Mouse (Mus musculus) brown adipose tissue, adult 24 weeks (tissue): Measurements from ENCODE around the gene Icos. TPM values are rescaled to one million over a fixed set of nuclear protein-coding genes. Genes with fewer than 3 reads are reported as not detected.

Experiments used
- H3K27ac ChIP-seq: fragments of 200-500 bp; replicated peaks from 2 replicates; pipeline ENCODE4 v1.5.1; 2012; ENCODE audit warnings: low read depth, mild to moderate bottlenecking, low read length
- H3K4me1 ChIP-seq: fragments of 200-500 bp; 2 replicates; pipeline ENCODE4 v1.6.1; 2012; ENCODE audit warnings: low read length, mixed read lengths; ENCODE audit not compliant: control insufficient read depth, insufficient read depth, insufficient read length
- H3K4me3 ChIP-seq: fragments of 200-500 bp; 2 replicates; pipeline ENCODE4 v1.5.1; 2012; ENCODE audit warnings: low read depth, mild to moderate bottlenecking, low read length, moderate library complexity; ENCODE audit not compliant: insufficient read depth
- polyA plus RNA-seq: library from polyadenylated mRNA; stranded (reverse); fragments of >200 nt; gene quantifications from 2 replicates; pipeline ENCODE4 v1.2.4, GENCODE M21; 2012; ENCODE audit not compliant: missing spikeins, insufficient read depth, insufficient read length

The Icos gene
- polyA plus RNA-seq, 1 experiment = not detected

DNA sequence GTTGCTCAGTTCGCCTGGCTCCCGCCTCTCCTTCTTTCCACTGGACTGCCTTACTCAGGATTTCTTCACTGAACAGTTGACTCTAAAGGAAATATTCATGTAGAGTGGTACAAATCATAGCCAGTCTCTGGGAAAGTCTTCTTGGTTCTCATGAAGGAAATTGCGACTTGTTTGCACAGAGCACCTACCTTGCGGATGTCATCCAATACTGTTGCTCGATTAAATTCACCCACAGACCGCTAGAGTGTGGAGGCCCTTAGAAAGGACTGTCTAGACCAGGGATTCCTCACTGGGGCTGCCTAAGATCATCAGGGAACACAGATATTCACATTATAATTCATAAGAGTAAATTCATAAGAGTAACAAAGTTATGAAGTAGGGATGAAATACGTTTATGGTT, 24.0 kb upstream of the Icos start:
- Histone ChIP-seq H3K4me1 (no peaks in the 10 kb centered on the region), H3K27ac (peak overlapping the region; percentile 38), H3K4me3 (no peak overlapping the region)

DNA sequence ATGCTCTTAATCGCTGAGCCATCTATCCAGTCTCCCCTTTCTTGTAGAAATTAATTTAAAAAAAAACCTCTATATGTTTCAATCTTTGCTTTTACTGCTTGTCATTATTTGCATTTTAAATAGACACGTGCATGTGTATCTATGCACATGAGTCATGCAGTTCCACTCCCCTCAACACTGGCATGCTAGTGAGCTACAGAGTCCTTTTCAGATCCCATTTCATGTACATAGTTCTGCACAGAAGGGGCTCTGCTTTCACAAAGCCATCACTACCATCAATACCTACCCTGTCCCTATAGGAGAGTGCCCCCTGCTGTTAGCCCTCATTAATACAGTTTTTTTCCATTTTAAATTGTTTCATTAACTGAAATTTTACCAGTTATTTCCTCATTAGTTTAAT, 23.0 kb upstream of the Icos start:
- Histone ChIP-seq H3K27ac (0 out of 2 replicates have a peak overlapping the region, but pooled peaks have one; percentile 18), H3K4me1 (no peaks in the 10 kb centered on the region)

DNA sequence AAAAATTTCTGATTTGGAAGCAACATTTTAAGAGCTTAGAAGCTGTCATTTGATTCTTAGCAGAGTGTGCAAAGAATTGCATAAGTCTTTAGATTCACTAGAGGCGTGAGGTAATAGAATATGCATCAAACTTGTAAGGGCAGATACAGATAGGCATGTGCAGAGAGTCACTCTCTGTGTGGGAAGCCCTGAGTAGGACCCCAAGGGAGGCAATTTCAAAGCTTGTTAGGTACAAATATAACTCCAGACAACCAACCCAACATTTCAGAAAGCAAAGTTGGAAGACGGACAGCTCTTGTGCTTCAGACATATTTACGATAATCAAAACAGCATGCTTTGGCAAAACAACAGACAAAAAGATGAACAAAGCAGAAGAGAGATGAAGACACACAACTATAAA, 22.5 kb upstream of the Icos start:
- Histone ChIP-seq H3K4me1 (peaks cover 2% of the 10 kb centered on the region; the same call in 1 of the 2 replicates), H3K4me3 (no peak overlapping the region), H3K27ac (no peak overlapping the region)

More for the DNA sequence above, 23.0 kb upstream of the Icos start:
- no peak overlapping the region for H3K4me3 ChIP-seq

DNA sequence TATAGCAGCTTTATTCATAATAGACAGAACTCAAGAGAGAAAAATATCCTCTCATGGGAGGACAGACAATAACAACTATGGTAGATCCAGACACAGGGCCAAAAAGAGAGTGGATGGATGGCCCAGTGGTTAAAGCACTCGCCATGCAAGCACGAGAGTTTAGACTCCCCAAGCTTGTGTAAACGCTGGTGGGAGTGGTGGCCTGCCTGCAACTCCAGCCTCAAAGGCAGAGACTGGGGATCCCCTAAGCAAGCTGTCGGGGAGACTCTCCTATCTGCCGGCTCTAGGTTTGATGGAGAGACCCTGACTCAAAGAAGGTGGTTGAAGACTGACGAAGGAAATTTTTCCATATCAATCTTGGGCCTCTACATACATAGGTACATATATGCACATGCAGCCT, 21.5 kb upstream of the Icos start:
- no peak overlapping the region for H3K27ac ChIP-seq
- no peak overlapping the region for H3K4me3 ChIP-seq
- H3K4me1 ChIP-seq = peaks cover 4% of the 10 kb centered on the region; the same call in 1 of the 2 replicates

DNA sequence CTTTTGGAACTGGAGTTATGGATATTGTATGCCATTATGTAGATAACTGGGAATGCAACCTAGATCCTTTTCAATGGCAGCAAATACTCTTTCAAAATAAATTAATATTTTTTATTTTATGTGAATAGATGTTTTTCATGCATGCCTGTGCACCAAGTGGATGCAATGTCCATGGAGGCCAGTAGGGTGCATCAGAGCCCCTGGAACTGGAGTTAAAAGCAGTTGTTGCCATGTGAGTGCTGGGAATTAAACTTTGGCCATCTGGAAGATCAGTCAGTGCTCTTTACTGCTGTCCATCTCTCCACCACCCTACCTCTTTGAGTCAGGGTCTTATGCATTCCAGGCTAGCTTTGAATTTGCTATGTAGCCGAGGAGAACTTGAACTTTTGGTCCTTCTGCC, 19.4 kb upstream of the Icos start:
- no peak overlapping the region for H3K4me3 ChIP-seq
- H3K27ac ChIP-seq = no peak overlapping the region
- H3K4me1 ChIP-seq = peaks cover 4% of the 10 kb centered on the region; the same call in 1 of the 2 replicates

DNA sequence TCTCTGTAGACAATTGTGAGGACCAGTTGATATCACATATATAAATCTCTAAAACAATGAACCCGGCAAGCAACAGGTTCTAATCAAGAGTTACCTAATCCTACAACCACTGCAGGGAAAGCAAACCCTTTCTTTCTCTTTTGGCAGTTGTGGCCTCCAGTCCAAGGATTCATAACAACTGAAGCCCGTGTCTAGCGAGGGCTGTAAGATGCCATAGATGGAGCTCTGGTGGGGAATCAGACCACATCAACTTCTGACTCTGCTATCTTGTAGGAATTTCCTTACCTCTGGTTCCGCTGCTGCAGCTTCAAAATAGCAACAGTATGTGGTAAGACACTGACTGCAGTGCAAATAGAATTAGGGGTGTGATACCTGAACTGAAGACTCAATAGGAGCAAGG, 18.5 kb upstream of the Icos start:
- no peak overlapping the region for H3K4me3 ChIP-seq
- H3K27ac ChIP-seq = no peak overlapping the region
- H3K4me1 ChIP-seq = peaks cover 4% of the 10 kb centered on the region; the same call in 1 of the 2 replicates

DNA sequence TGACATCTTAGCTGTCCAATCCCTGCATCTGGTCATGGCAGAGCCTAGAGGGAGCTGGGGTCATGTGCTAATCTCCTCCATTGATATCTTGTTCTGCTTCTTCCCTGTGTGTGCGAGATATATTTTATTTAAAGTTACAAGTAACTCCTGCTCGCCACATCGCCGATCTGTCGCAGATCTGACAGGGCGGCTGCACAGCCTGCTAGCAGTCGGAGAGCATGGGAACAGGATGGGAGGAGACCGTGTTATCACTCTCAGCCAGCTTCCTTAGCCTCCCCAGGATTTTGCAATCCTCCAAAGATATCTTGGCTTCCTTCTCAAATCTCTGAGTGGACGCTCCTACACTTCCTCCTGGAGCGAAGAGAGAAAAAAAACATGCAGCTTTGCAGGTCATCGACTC, 17.3 kb upstream of the Icos start:
- Histone ChIP-seq H3K27ac (peak overlapping the region; percentile 81), H3K4me1 (peaks cover 4% of the 10 kb centered on the region; the same call in 1 of the 2 replicates), H3K4me3 (peak overlapping the region; percentile 20; the same call in 1 of the 2 replicates)

DNA sequence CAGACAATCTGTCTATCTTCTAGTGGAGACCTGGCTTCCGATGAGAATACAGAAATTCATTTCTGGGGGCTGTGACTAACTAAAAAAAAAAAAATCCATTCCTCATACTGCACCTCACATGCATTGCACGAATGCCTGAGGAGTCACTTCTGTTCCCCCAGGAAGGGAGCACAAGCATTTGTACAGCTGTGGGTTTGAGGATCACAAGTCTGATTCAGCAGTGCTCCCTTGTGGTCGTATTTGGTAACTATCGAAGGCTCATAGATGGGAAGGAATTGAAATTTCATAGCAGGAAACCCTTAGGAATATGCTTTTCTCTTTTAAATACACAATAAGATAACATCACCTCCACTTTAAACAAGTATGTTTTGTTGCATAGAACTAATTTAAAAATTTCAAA, 16.6 kb upstream of the Icos start:
- Histone ChIP-seq H3K4me1 (peaks cover 4% of the 10 kb centered on the region; the same call in 1 of the 2 replicates), H3K4me3 (peak overlapping the region; percentile 7; the same call in 1 of the 2 replicates), H3K27ac (0 out of 2 replicates have a peak overlapping the region, but pooled peaks have one; percentile 19)

DNA sequence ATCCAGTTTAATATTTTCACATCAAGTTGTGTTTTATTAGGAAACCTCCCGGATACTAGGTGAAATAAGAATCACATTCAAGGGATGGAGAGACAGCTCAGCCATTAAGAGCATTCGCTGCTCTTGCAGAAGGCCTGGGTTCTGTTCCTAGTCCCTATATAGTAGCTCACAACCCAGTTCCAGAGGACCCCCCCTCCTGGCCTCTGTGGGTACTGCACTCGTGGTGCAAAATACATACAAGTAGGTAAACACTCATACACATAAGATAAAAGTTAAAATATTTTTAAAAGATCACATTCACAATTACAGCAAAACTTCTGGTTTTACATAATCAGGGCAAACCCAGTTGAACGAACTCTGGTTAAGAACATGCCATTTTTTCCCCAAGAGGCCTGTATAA, 15.6 kb upstream of the Icos start:
- Histone ChIP-seq H3K4me1 (peaks cover 4% of the 10 kb centered on the region; the same call in 1 of the 2 replicates), H3K27ac (no peak overlapping the region), H3K4me3 (no peak overlapping the region)

DNA sequence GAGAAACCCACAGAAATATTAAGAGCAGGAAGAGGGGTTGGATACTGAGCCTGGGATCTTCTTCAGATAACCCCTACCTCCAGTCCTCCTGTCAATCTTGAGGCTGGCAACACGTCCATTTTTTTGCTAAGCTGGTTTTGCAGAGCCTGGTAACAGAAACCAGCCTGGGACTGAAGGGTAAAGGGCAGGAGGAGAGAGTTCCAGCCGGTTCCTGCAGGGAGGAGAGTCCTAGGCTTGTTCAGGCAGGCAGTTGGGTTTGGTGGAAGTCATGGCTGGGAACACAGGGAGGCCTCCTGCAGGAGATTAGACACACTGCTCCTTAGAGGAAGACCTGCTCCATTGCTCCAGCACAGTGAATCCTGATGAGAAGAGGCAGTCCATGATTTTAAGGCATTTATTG, 10.2 kb upstream of the Icos start:
- H3K4me3 ChIP-seq = no peak overlapping the region
- no peak overlapping the region for H3K27ac ChIP-seq
- no peaks in the 10 kb centered on the region for H3K4me1 ChIP-seq

DNA sequence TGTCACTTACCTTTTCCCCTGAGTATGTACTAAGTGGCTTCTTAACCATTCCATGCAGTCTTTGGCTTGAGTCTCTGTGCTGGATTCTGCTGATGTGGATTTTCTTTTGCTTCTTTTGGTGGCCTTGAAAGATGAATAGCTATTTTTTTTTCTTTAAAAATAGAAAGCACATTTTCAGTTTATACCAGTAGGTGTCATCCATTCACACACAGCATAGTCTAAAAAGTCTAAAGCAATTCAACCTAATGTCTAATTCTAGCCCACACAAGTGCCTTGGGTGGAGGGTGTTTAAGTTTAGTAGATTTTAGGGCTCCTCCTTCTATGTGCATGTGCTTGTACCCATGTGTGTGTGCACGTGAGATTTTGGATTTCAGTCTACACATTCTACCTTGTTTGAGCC, 6.9 kb upstream of the Icos start:
- Histone ChIP-seq H3K27ac (no peak overlapping the region), H3K4me3 (no peak overlapping the region), H3K4me1 (no peaks in the 10 kb centered on the region)

DNA sequence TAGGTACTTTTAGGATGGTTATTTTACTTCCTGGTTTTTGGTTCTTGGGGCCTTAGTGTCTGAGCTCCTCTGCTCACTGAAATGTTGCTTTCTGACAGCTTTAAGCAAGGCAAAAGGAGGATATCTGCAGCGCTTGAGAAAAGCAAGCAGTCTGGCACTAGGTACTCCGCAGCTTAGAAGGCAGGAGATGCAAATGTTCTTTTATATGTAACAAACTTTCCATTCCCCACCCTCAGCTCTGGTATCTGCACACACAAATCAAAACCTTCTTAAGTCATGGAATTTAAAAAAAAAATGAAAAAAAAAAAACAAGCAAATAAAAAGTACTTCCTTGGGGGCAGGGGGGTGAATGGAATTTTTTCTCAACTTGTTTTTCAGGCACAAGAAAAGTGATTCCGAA, 3.5 kb upstream of the Icos start:
- Histone ChIP-seq H3K27ac (no peak overlapping the region), H3K4me1 (no peaks in the 10 kb centered on the region), H3K4me3 (no peak overlapping the region)

DNA sequence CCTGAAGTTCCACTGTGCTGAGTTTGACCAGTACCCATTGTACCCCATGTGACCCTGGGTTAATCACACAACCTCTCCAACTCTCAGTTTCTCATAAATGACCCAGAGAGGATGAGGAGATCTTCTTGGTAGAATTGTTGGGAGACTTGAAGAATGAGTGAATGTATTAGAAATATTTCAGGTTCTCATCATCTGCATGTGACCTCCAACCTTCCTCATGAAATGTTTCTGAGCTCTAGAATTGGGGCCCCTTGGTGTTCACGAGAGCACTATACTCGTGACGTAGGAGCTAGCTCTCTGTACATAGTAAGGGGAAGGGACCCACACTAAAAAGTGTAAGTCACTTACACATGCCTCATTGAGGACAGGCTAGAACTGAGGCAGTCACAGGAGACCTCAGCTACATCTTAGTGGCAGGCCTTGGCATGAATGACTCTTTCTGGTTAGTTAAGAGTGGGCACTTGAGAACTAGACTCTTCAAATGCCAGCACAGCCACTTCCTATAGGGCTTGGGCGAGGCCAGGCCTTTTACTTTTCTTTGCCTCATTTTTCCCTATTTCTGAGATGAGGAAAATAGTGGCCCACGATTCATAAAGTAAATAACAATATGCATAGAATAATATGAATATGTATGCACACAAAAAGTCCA, 2.0 kb upstream of the Icos start:
- Histone ChIP-seq H3K27ac (no peak overlapping the region), H3K4me3 (no peak overlapping the region)

DNA sequence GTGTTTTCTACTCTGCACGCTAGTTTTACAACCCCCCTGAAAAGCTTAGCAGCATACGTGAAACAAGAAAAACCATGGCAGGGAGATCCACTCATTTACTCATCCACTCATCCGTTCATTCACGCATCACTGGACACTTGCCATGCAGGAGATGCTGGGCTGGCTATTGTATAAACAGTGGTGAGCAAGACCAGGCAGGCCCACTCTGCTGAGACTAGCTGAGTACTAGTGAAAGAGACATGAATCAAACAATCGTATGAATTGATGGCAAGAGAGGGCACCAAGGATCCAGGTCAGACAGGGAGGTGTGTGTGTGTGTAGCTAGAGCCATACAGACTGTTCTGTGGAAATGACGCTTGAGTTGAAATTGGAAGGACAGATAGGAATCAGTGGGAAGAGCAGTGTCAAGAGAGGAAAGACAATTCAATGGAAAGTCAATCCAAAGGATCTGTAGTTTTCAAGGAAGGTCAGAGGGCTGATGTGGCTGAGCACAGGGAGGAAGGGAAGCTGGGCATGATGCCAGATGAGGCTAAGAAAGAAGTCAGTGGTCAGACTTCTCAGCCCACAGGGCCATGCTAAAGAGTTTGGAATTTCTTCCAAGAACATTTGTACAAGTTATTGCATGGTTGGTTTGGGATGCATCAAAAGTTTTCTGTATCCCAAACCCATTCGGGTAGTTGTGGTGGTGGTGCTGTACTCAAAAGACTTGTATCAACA, 1.6 kb downstream of the Icos start:
- Histone ChIP-seq H3K27ac (no peak overlapping the region), H3K4me1 (no peaks in the 10 kb centered on the region), H3K4me3 (no peak overlapping the region)

More for the DNA sequence above, 2.0 kb upstream of the Icos start:
- no peaks in the 10 kb centered on the region for H3K4me1 ChIP-seq

DNA sequence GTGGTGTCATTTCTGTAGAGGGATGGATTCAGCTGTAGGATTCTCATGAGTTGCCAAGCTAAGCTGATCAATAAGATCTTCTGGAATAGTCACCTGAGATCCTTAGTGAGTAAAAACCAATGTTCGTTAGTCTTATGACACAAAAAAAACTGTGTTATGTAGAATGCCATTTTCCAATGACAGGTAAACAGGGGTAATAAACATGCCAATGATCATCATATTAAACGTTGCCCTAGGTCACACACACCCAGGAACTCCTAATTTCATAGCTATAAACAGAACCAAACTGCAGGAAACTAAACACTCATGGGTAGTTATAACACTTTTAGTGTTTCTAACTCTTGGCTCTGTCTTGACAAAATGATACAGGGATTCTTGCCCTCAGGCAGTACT, 2.1 kb downstream of the Icos start:
- H3K27ac ChIP-seq = no peak overlapping the region
- no peak overlapping the region for H3K4me3 ChIP-seq

DNA sequence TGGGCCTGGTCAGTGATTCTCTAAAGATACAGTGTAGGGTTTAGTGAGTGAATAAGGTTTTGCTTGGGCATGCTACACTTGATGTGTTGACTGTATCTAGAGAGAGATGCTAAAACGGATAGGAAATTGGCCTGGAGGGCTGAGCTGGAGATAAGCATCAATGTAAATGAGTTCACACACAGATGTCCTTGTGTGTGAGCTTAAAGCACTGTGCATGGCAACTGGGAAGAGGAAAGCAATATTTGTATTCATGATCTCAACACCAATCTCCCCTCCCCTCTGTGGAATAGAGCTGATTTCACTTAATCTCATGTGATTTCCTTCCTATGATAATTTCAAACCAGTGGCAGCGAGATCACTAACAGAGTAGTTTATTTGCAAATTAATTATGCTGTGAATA, 7.3 kb downstream of the Icos start:
- Histone ChIP-seq H3K4me1 (no peaks in the 10 kb centered on the region), H3K4me3 (no peak overlapping the region), H3K27ac (no peak overlapping the region)

More for the DNA sequence above, 2.1 kb downstream of the Icos start:
- no peaks in the 10 kb centered on the region for H3K4me1 ChIP-seq
